Mouse (Mus musculus): ENCODE data around the gene 1300017J02Rik. TPM values are rescaled to one million over a fixed set of nuclear protein-coding genes. Genes with fewer than 3 reads are reported as not detected.
"Not testable (repeated sequence)": the region's sequence is repeated elsewhere in the genome, so short reads cannot be mapped to it uniquely, and the experiment has no call there.

Gene 1300017J02Rik
- polyA plus RNA-seq (2012; rRNA removed), result 0.78 and 1.00 TPM in 2 replicates

GRCm38 (mm10) chr9:103304927-103305326, at the start of gene 1300017J02Rik, which contains the start of gene Topbp1:
Gene 1300017J02Rik, minus strand, starts transcription at chr9:103305082.
Gene Topbp1, plus strand, starts transcription at chr9:103305215.
- DNase-seq (ENCODE audit: extremely low spot score in 1 of 2, low spot score in 1 of 2), result peak; percentile 60 to 92

GRCm38 (mm10) chr9:103353500-103354260, 48.8 kb upstream of the 1300017J02Rik start:
- DNase-seq (ENCODE audit: extremely low spot score in 1 of 2, low spot score in 1 of 2), result not testable (repeated sequence)

GRCm38 (mm10) chr9:103348791-103349190, 43.9 kb upstream of the 1300017J02Rik start:
- DNase-seq (ENCODE audit: extremely low spot score in 1 of 2, low spot score in 1 of 2), result no peak

GRCm38 (mm10) chr9:103347996-103348490, 43.2 kb upstream of the 1300017J02Rik start:
- no peak for DNase-seq (ENCODE audit: extremely low spot score in 1 of 2, low spot score in 1 of 2)

- DNase-seq (ENCODE audit: extremely low spot score in 1 of 2, low spot score in 1 of 2), result no peak
Measured at GRCm38 (mm10) chr9:103347045-103347444, 42.2 kb upstream of the 1300017J02Rik start.

- peak in 1 of 2 experiments; percentile 3 for DNase-seq (ENCODE audit: extremely low spot score in 1 of 2, low spot score in 1 of 2)
Measured at GRCm38 (mm10) chr9:103336912-103337311, 32.0 kb upstream of the 1300017J02Rik start.

GRCm38 (mm10) chr9:103332663-103333062, 27.8 kb upstream of the 1300017J02Rik start:
- DNase-seq (ENCODE audit: extremely low spot score in 1 of 2, low spot score in 1 of 2), result no peak

- DNase-seq (ENCODE audit: extremely low spot score in 1 of 2, low spot score in 1 of 2), result no peak
Measured at GRCm38 (mm10) chr9:103326449-103326848, 21.6 kb upstream of the 1300017J02Rik start.

GRCm38 (mm10) chr9:103324678-103325077, 19.8 kb upstream of the 1300017J02Rik start:
- DNase-seq (ENCODE audit: extremely low spot score in 1 of 2, low spot score in 1 of 2), result no peak

- no peak for DNase-seq (ENCODE audit: extremely low spot score in 1 of 2, low spot score in 1 of 2)
Measured at GRCm38 (mm10) chr9:103309832-103310231, 5.0 kb upstream of the 1300017J02Rik start.

- DNase-seq (ENCODE audit: extremely low spot score in 1 of 2, low spot score in 1 of 2), result peak in 1 of 2 experiments; percentile 11
Measured at GRCm38 (mm10) chr9:103305332-103306041, 605 bp upstream of the 1300017J02Rik start.

GRCm38 (mm10) chr9:103302666-103303065, 2.2 kb downstream of the 1300017J02Rik start:
- DNase-seq (ENCODE audit: extremely low spot score in 1 of 2, low spot score in 1 of 2), result peak; percentile 22 to 84

- DNase-seq (ENCODE audit: extremely low spot score in 1 of 2, low spot score in 1 of 2), result no peak
Measured at GRCm38 (mm10) chr9:103302239-103302638, 2.6 kb downstream of the 1300017J02Rik start.

GRCm38 (mm10) chr9:103301086-103301485, 3.8 kb downstream of the 1300017J02Rik start:
- no peak for DNase-seq (ENCODE audit: extremely low spot score in 1 of 2, low spot score in 1 of 2)

GRCm38 (mm10) chr9:103294507-103294906, 10.4 kb downstream of the 1300017J02Rik start:
- DNase-seq (ENCODE audit: extremely low spot score in 1 of 2, low spot score in 1 of 2), result no peak

- DNase-seq (ENCODE audit: extremely low spot score in 1 of 2, low spot score in 1 of 2), result no peak
Measured at GRCm38 (mm10) chr9:103288489-103289180, 16.2 kb downstream of the 1300017J02Rik start.

GRCm38 (mm10) chr9:103287840-103288488, 16.9 kb downstream of the 1300017J02Rik start:
- no peak for DNase-seq (ENCODE audit: extremely low spot score in 1 of 2, low spot score in 1 of 2)

GRCm38 (mm10) chr9:103286901-103287422, 17.9 kb downstream of the 1300017J02Rik start:
- DNase-seq (ENCODE audit: extremely low spot score in 1 of 2, low spot score in 1 of 2), result no peak

GRCm38 (mm10) chr9:103286396-103286795, 18.5 kb downstream of the 1300017J02Rik start:
- no peak for DNase-seq (ENCODE audit: extremely low spot score in 1 of 2, low spot score in 1 of 2)

GRCm38 (mm10) chr9:103276876-103277275, 28.0 kb downstream of the 1300017J02Rik start:
- no peak for DNase-seq (ENCODE audit: extremely low spot score in 1 of 2, low spot score in 1 of 2)

Measured in frontal cortex, adult 2 months (tissue).